Mouse (Mus musculus) forebrain, embryonic 11.5 days (tissue): ENCODE data around the gene Plk5. TPM values are rescaled to one million over a fixed set of nuclear protein-coding genes. Genes with fewer than 3 reads are reported as not detected.
A peak's percentile ranks its signal among the peaks of the same experiment; 100 is the strongest.

Source experiments
- ATAC-seq: fragments of 200-750 bp; cut with Nextera tagmentation; replicated peaks from 2 replicates; pipeline ENCODE4 v1.8.0; 2017; ENCODE audit warnings: moderate TSS enrichment; ENCODE audit not compliant: low FRiP score
- DNase-seq: peaks from one replicate; pipeline ENCODE4 v3.0.0-alpha.2; 2017; ENCODE audit warnings: low spot score
- H3K27ac ChIP-seq: fragments of 300-500 bp; sonication (generic); 2 replicates; pipeline ENCODE4 v1.5.1; 2014; ENCODE audit warnings: low read depth, low read length
- H3K27me3 ChIP-seq: fragments of 300-500 bp; sonication (generic); 2 replicates; pipeline ENCODE4 v1.6.1; 2014; ENCODE audit warnings: mild to moderate bottlenecking, low read length, mixed read lengths; ENCODE audit not compliant: control insufficient read depth, insufficient read depth
- H3K36me3 ChIP-seq: fragments of 300-500 bp; sonication (generic); 2 replicates; pipeline ENCODE4 v1.6.1; 2014; ENCODE audit warnings: mild to moderate bottlenecking, low read length, moderate library complexity, mixed read lengths; ENCODE audit not compliant: control insufficient read depth, insufficient read depth
- H3K4me1 ChIP-seq: fragments of 300-500 bp; sonication (generic); replicated peaks from 2 replicates; pipeline ENCODE4 v1.6.1; 2014; ENCODE audit warnings: low read length, mixed read lengths; ENCODE audit not compliant: control insufficient read depth, insufficient read depth
- H3K4me2 ChIP-seq: fragments of 300-500 bp; sonication (generic); 2 replicates; pipeline ENCODE4 v1.6.1; 2014; ENCODE audit warnings: low read depth, mild to moderate bottlenecking, low read length, moderate library complexity, mixed read lengths; ENCODE audit not compliant: severe bottlenecking
- H3K4me3 ChIP-seq: fragments of 300-500 bp; sonication (generic); 2 replicates; pipeline ENCODE4 v1.5.1; 2014; ENCODE audit warnings: low read depth, low read length
- H3K9ac ChIP-seq: fragments of 300-500 bp; sonication (generic); 2 replicates; pipeline ENCODE4 v1.6.1; 2014; ENCODE audit warnings: low read length
- H3K9me3 ChIP-seq: fragments of 300-500 bp; sonication (generic); 2 replicates; pipeline ENCODE4 v1.6.1; 2016; ENCODE audit warnings: low read length, mixed read lengths; ENCODE audit not compliant: control insufficient read depth
- WGBS: fragments of 180-500 bp; shearing (Covaris S2); extraction: QIAGEN DNeasy Blood & Tissue Kit; methylation state at CpG from one replicate; pipeline ENCODE4 v1.1.7; 2014; 5-methylcytosine and 5-hydroxymethylcytosine counted together
- polyA plus RNA-seq: library from polyadenylated mRNA; unstranded; fragments of >200 nt; fragmentation: Nextera tagmentation; extraction: Ambion mirVana; gene quantifications from 2 replicates; pipeline ENCODE4 v1.2.1, GENCODE M21; 2014

Plk5 gene
- polyA plus RNA-seq, 1 experiment from 2014 or later = 0.36 TPM

GRCm38 (mm10) chr10:80329273-80330081 is 26.8 kb upstream of the Plk5 start, which contains the start of the genes Pcsk4 and Reep6:
Gene Pcsk4 (minus strand): TSS chr10:80329498.
Gene Reep6 (plus strand): TSS chr10:80329953.
- Histone ChIP-seq H3K27ac (no peak within 1 kb of the TSS), H3K4me3 (peak within 1 kb of the TSS; percentile 39), H3K4me1 (peaks cover 7% of the 10 kb centered on the region), H3K9me3 (no peaks in the 10 kb centered on the region), H3K9ac (peak within 1 kb of the TSS; percentile 57), H3K27me3 (peaks cover 2% of the 10 kb centered on the region), H3K36me3 (no peaks in the 10 kb centered on the region), H3K4me2 (peak within 1 kb of the TSS; percentile 96)
- peak; percentile 97 for ATAC-seq
- peak; percentile 99 for DNase-seq
- WGBS = 5% methylated on average over 36 of the region's 36 CpGs

DNA sequence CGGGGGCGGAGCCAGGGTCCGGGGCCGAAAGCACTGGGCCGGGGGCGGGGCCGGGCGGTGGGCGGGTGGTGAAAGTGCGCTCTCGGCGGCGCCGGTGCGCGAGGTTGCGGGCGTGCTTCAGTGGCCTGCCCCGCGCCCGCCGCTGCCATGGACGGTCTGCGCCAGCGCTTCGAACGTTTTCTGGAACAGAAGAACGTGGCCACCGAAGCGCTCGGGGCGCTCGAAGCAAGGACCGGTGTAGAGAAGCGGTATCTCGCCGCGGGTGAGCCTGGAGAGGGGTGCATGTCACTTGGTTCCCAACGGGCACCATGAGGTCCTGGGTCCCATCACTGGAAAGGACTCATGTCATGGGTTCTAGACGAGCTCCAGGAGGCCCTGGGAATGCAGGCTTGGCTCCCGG is 26.2 kb upstream of the Plk5 start:
- no peak for ATAC-seq
- Histone ChIP-seq H3K4me3 (peak overlapping the region; percentile 39), H3K9ac (peak overlapping the region; percentile 57), H3K4me1 (peaks cover 7% of the 10 kb centered on the region), H3K27me3 (peaks cover 2% of the 10 kb centered on the region), H3K27ac (no peak overlapping the region), H3K4me2 (peak overlapping the region; percentile 96), H3K9me3 (no peaks in the 10 kb centered on the region), H3K36me3 (no peaks in the 10 kb centered on the region)
- WGBS = 2% methylated on average over 41 of the region's 41 CpGs
- no peak for DNase-seq

GRCm38 (mm10) chr10:80330888-80331287 is 25.4 kb upstream of the Plk5 start:
- Histone ChIP-seq H3K4me1 (peaks cover 7% of the 10 kb centered on the region), H3K9me3 (no peaks in the 10 kb centered on the region), H3K36me3 (no peaks in the 10 kb centered on the region), H3K27me3 (peaks cover 2% of the 10 kb centered on the region), H3K27ac (no peak overlapping the region), H3K4me3 (no peak overlapping the region), H3K9ac (no peak overlapping the region), H3K4me2 (peak overlapping the region; percentile 96; the same call in 1 of the 2 replicates)
- DNase-seq = no peak
- WGBS = 81% methylated on average over 2 of the region's 2 CpGs
- no peak for ATAC-seq

GRCm38 (mm10) chr10:80331636-80332524 is 24.4 kb upstream of the Plk5 start:
- DNase-seq (no peak), ATAC-seq (no peak)
- 75% methylated on average over 10 of the region's 10 CpGs for WGBS
- Histone ChIP-seq H3K27ac (no peak overlapping the region), H3K9me3 (no peaks in the 10 kb centered on the region), H3K4me2 (no peak overlapping the region), H3K4me1 (peaks cover 7% of the 10 kb centered on the region), H3K36me3 (no peaks in the 10 kb centered on the region), H3K27me3 (peaks cover 2% of the 10 kb centered on the region), H3K4me3 (no peak overlapping the region), H3K9ac (no peak overlapping the region; the same call in 1 of the 2 replicates)

DNA sequence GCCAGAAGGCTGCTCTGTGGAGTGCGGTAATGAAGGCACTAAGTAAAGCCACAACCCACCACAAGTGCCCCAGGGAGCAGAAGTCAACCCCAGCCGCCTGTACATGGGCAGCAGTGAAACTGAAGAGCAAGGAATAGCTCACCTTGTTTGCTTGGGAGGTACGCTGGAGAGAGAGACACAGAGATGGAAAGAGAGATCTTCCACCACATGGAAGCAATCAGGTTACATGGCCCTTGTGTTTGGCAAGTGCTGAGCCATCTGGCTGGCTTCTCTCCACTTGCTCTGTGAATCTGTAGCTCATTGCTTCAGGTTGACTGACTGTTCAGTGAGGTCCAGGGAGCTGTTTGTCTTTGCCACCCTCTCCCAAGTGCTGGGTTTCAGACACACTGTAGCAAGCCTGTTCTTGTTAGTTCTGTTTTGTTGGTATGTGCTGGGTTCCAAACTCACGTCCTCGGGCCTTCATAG is 23.7 kb upstream of the Plk5 start:
- WGBS = 79% methylated on average over 5 of the region's 5 CpGs
- H3K9ac ChIP-seq = no peak overlapping the region; the same call in 1 of the 2 replicates
- no peak overlapping the region for H3K4me2 ChIP-seq
- ATAC-seq (no peak), DNase-seq (no peak)
- no peaks in the 10 kb centered on the region for H3K36me3 ChIP-seq
- H3K4me3 ChIP-seq = no peak overlapping the region
- peaks cover 7% of the 10 kb centered on the region for H3K4me1 ChIP-seq
- no peak overlapping the region for H3K27ac ChIP-seq
- peaks cover 2% of the 10 kb centered on the region for H3K27me3 ChIP-seq
- no peaks in the 10 kb centered on the region for H3K9me3 ChIP-seq

DNA sequence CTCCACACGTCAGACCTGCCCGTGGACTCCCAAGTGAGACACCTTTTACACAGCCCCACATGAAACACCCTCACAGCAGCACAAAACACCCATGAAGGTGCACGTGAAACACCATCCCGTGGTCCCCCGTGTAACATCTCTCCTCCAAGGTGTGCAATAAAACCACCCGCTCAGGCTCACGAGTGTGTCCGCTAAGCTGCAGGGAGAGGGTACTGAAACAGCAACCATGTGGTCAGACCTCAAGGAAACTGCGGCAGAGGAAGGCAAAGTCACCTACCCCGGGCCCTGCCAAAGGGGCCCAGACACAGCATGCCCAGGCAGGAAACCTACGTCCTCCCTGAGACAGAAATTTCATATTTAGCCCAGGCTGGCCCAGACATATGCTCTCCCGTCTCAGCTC is 20.0 kb upstream of the Plk5 start:
- ATAC-seq (no peak), DNase-seq (no peak)
- Histone ChIP-seq H3K27me3 (peaks cover 14% of the 10 kb centered on the region), H3K27ac (no peak overlapping the region), H3K4me3 (no peak overlapping the region), H3K4me2 (no peak overlapping the region), H3K9ac (no peak overlapping the region), H3K36me3 (no peaks in the 10 kb centered on the region), H3K4me1 (no peaks in the 10 kb centered on the region; the same call in 1 of the 2 replicates), H3K9me3 (no peaks in the 10 kb centered on the region)
- 91% methylated on average over 12 of the region's 12 CpGs for WGBS

DNA sequence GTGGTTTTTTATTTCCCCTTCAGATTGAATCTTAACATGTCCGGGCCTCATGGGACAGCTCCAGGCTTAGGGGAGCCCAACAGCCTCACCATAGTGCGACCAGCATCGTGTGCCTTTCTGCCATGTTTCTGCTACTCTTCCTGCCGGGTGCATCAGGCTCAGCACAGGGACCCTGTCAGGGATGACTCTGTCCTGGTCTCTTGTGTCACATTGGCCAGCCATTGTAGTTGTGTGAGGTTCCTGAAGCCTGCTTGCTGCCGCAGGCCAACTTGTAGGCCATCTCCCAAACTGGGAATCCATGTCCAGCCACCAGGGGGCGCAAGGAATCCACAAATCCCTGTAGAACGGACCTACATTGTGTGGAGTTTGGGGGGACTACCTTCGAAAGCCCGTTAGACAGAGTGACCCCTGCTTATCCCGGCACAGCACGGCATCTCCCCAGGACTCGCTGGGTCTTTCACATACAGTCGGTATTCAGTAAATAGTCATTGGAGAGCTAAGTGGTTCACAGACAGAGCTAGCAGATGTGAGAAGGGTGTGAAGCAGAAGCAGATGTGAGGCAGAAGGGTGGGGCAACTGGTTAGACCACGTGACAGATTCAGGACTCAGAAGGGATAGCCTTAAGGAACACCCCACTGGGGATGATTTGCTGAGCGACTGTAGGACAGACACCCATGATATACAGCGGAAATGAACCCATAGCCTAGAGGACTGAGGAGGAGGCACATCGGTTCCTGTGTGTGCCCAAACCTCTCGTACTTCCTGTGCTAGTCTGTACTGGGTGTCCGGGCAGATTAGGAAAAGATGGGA is 16.1 kb upstream of the Plk5 start:
- Histone ChIP-seq H3K4me3 (no peak overlapping the region), H3K4me1 (peaks cover 11% of the 10 kb centered on the region), H3K36me3 (no peaks in the 10 kb centered on the region), H3K27me3 (peaks cover 53% of the 10 kb centered on the region), H3K9ac (no peak overlapping the region), H3K27ac (no peak overlapping the region), H3K4me2 (no peak overlapping the region; the same call in 1 of the 2 replicates), H3K9me3 (no peaks in the 10 kb centered on the region)
- 26% methylated on average over 19 of the region's 19 CpGs for WGBS
- ATAC-seq (no peak), DNase-seq (peak; percentile 92)

DNA sequence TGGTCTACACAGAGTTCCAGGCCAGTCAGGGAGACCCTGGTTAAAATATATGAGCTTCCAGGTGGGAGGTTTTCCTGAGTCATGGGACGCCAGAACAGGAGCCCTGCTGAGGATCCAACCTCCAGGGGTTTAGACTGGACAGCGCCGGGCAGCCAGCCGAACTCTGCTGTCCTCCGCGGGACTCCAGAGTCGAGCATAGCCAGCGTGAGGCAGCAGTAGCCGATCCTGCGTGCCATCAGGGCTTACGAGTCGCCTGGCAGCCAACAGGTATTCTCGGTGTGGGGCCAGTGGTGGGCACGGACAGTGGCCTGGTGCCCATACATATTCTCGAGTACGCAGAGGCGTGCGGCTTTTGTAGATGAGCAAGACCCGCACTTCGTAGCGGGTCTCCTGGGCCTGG is 15.2 kb upstream of the Plk5 start:
- Histone ChIP-seq H3K4me3 (no peak overlapping the region), H3K4me1 (peaks cover 11% of the 10 kb centered on the region)

More for the DNA sequence above, 15.2 kb upstream of the Plk5 start:
- Histone ChIP-seq H3K4me2 (no peak overlapping the region), H3K27me3 (peaks cover 62% of the 10 kb centered on the region), H3K36me3 (no peaks in the 10 kb centered on the region), H3K9ac (no peak overlapping the region), H3K27ac (no peak overlapping the region), H3K9me3 (no peaks in the 10 kb centered on the region)
- WGBS = 9% methylated on average over 21 of the region's 21 CpGs
- no peak for ATAC-seq
- DNase-seq = no peak
